Mouse (Mus musculus) small intestine, adult 2 months (tissue): ENCODE results near the gene Ror1. TPM values are rescaled to one million over a fixed set of nuclear protein-coding genes. Genes with fewer than 3 reads are reported as not detected.

Experiments
- H3K27ac ChIP-seq: fragments of 200-500 bp; 2 replicates; pipeline ENCODE4 v1.5.1; 2012; ENCODE audit warnings: low read depth, low read length, control low read depth, inconsistent platforms; ENCODE audit not compliant: insufficient read depth
- H3K27me3 ChIP-seq: fragments of 200-500 bp; 2 replicates; pipeline ENCODE4 v1.6.1; 2012; ENCODE audit warnings: mild to moderate bottlenecking, moderate library complexity, low read length, inconsistent platforms; ENCODE audit not compliant: control insufficient read depth, insufficient read depth
- H3K36me3 ChIP-seq: fragments of 200-500 bp; 2 replicates; pipeline ENCODE4 v1.6.1; 2012; ENCODE audit warnings: mild to moderate bottlenecking, low read length, control low read depth, inconsistent platforms; ENCODE audit not compliant: control insufficient read depth, insufficient read depth
- H3K4me1 ChIP-seq: fragments of 200-500 bp; 2 replicates; pipeline ENCODE4 v1.6.1; 2012; ENCODE audit warnings: low read length, inconsistent platforms, mixed read lengths; ENCODE audit not compliant: control insufficient read depth, insufficient read depth, insufficient read length
- H3K4me3 ChIP-seq: fragments of 200-500 bp; 2 replicates; pipeline ENCODE4 v1.5.1; 2012; ENCODE audit warnings: low read depth, mild to moderate bottlenecking, control low read depth, inconsistent platforms, low read length, moderate library complexity
- CTCF ChIP-seq: fragments of 200-500 bp; IDR thresholded peaks from 2 replicates; pipeline ENCODE4 v1.5.1; 2012; ENCODE audit warnings: low read depth, mild to moderate bottlenecking, control low read depth, inconsistent platforms, low read length, moderate library complexity, mixed read lengths; ENCODE audit not compliant: insufficient replicate concordance, insufficient read length; ENCODE audit errors: extremely low read depth
- POLR2A ChIP-seq: fragments of 200-500 bp; IDR thresholded peaks from 2 replicates; pipeline ENCODE4 v1.6.1; 2012; ENCODE audit warnings: low read depth, mild to moderate bottlenecking, control low read depth, inconsistent platforms, low read length, moderate library complexity
- WGBS: fragments of 180-500 bp; shearing (Covaris S2); methylation state at CpG from one replicate; pipeline ENCODE4 v1.1.7; 2018; 5-methylcytosine and 5-hydroxymethylcytosine counted together
- polyA plus RNA-seq: library from polyadenylated mRNA; depleted of rRNA; stranded (reverse); fragments of >200 nt; gene quantifications from 2 replicates; pipeline ENCODE4 v1.2.3, GENCODE M21; 2012

Ror1 gene
- polyA plus RNA-seq, 1 experiment = 0.43 TPM

DNA sequence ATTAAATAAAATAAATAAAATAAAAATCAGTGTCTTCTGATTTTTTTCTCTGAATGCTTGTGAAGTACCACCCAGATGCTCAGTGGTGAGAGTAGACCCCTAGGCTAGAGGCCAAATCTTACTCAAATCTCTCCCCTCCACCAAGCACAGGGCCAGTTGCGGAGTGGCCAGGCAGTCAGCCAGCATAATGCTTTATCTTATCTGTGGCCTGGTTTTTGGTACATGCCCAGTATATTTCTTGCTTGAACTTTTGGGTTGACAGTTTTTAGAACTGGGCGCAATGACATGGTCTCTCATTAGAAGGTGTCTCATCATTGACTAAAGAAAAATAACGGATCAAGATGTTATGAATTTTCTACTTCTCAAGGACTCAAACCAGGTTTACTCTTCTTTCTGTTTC, 136.3 kb downstream of the Ror1 start:
- no peak overlapping the region for H3K27ac ChIP-seq
- H3K36me3 ChIP-seq = no peaks in the 10 kb centered on the region
- H3K27me3 ChIP-seq = no peaks in the 10 kb centered on the region
- H3K4me1 ChIP-seq = 0 out of 2 replicates have a peak, but pooled peaks cover 2% of the 10 kb centered on the region
- 77% methylated on average over 3 of the region's 3 CpGs for WGBS
- TF ChIP-seq POLR2A (no peak), CTCF (no peak)
- H3K4me3 ChIP-seq = no peak overlapping the region

DNA sequence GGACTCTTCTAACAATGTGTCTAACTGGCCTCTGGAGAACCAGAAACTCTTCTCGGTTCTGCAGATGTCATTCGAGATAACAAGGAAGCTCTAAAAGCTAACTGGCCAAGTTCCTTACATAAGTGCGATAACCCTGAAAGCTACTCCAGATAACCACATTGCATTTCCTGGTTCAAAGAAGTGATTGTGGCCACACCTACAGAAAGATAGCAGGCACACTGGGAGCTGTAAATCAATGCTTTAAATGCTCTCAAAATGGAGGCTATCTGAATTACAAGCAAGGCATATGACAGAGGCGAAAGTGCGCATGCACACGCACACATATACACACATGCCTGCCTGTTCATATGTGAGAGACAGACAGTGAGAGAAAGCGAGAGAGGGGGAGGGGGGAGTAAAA, 136.9 kb downstream of the Ror1 start:
- Histone ChIP-seq H3K4me3 (no peak overlapping the region), H3K36me3 (no peaks in the 10 kb centered on the region), H3K4me1 (0 out of 2 replicates have a peak, but pooled peaks cover 2% of the 10 kb centered on the region), H3K27me3 (no peaks in the 10 kb centered on the region), H3K27ac (no peak overlapping the region)
- TF ChIP-seq POLR2A (no peak), CTCF (no peak)
- 29% methylated on average over 7 of the region's 7 CpGs for WGBS

DNA sequence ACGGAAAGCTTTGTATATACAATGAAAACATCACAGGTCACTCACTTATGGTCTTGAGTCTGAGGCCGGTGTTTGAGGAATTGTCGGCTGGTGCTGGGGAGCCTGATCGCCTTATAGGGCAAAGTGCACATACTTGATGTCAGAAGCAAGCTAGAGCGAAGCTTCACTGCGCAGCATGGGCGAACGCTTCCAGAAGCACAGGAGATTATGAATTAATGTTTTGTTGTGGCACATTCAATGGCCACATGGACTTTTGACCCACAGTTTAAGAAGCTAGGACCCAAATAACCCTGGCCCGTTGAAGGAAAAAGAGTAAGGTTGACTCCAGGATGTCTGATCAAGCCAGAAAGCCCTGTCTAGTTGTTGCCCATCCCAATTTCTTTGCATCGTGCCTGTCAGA, 138.2 kb downstream of the Ror1 start:
- H3K27ac ChIP-seq = no peak overlapping the region
- TF ChIP-seq CTCF (no peak), POLR2A (no peak)
- 0 out of 2 replicates have a peak, but pooled peaks cover 2% of the 10 kb centered on the region for H3K4me1 ChIP-seq
- H3K4me3 ChIP-seq = no peak overlapping the region
- 71% methylated on average over 10 of the region's 10 CpGs for WGBS
- no peaks in the 10 kb centered on the region for H3K36me3 ChIP-seq
- no peaks in the 10 kb centered on the region for H3K27me3 ChIP-seq

DNA sequence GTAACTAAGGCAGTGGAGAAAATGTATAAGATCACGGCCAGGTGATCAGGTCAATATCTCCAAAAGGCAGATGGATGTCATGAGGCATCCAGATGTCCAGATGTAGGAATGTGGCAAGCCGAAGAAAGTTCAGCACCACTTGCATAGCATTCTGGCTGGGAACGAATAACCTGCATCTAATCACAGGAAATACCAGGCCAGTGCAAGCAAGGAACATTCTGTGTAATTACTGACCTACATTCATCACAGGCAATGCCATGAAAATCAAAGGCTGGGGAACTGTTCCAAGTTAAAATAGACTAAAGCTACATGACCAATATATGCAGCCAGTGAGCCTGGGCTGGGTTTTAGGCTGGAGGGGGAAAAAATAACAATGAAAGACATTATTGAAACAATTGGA, 140.7 kb downstream of the Ror1 start:
- Histone ChIP-seq H3K27me3 (no peaks in the 10 kb centered on the region), H3K27ac (no peak overlapping the region), H3K4me3 (no peak overlapping the region), H3K4me1 (peaks cover 2% of the 10 kb centered on the region; the same call in 1 of the 2 replicates), H3K36me3 (no peaks in the 10 kb centered on the region)
- no peak for TF ChIP-seq CTCF
- no peak for TF ChIP-seq POLR2A
- WGBS = 78% methylated on average over 3 of the region's 3 CpGs

DNA sequence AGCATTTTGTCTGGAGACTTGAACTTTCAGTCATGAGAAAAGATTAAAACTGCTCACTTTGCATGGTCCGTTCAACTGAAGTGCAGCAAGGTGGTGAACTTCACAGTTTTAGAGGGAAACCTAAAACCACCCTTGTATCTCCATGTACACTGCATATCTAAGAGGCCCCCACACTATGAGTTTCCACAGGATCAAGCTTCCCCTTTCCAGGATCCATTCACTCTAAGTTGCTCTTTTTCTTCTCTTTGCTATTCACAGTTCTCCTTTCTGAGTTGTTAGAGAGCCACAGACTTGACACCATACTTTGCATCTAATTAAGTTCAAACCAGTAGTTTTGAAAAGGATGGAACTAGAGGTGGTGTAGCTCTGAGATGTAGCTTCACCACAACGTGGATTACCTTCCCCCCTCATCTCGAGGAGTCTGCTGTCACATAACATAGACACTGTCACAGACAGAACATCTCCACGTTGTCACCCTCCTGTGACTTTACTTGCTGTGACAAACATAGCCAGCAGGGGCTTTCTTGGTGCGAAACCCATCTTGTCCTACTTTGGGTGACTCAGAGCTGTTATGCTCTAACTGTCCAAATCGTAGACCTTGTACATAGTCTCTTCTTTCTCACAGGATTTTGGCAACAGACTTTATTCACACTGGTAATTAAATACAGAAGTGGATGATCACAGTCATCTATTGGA, 146.6 kb downstream of the Ror1 start:
- Histone ChIP-seq H3K4me1 (no peaks in the 10 kb centered on the region; the same call in 1 of the 2 replicates), H3K27ac (no peak overlapping the region), H3K36me3 (no peaks in the 10 kb centered on the region), H3K27me3 (no peaks in the 10 kb centered on the region; the same call in 1 of the 2 replicates), H3K4me3 (no peak overlapping the region)
- TF ChIP-seq CTCF (no peak), POLR2A (no peak)
- WGBS = 72% methylated on average over 6 of the region's 6 CpGs

DNA sequence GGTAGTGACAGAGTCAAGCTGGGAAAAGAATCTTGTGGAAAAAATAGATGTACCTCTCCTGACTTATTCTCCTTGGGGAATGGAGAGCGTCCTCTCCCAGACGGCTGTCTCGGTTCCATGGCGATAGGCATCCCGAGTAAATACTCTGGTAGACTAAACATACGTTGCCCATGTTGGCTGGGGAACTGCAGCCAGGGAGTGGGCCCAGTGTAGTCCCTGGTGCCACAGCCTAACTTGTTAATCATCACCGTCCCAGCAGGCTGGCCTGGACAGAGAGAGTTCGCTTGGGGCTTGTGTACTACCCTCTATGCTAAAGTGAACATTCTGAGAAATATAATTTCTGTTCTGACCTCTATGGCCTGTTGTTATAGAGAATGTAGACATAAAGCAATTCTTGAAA, 148.7 kb downstream of the Ror1 start:
- 84% methylated on average over 8 of the region's 8 CpGs for WGBS
- Histone ChIP-seq H3K4me3 (no peak overlapping the region), H3K27me3 (no peaks in the 10 kb centered on the region; the same call in 1 of the 2 replicates), H3K4me1 (no peaks in the 10 kb centered on the region; the same call in 1 of the 2 replicates), H3K36me3 (no peaks in the 10 kb centered on the region), H3K27ac (no peak overlapping the region)
- no peak for TF ChIP-seq CTCF

DNA sequence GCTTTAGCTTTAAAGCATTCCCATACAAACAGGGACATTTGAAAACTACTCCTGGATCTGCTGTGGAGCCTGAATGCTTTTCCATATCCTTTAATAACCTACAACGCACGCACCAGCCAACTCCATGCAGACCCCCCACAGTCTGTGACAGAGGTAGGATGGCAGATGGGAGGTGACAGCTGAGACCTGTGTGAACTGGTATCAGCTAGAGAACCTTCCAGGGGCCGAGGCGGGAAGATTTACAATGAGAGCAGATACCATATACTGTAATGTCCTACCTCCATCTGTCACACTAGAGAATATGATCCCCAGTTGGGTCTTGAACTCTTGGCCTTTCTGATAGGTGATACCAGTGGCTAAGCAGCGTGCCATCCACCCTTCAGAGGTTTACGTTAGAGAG, 149.1 kb downstream of the Ror1 start:
- no peaks in the 10 kb centered on the region for H3K36me3 ChIP-seq
- no peak overlapping the region for H3K4me3 ChIP-seq
- TF ChIP-seq POLR2A (no peak), CTCF (no peak)
- no peaks in the 10 kb centered on the region; the same call in 1 of the 2 replicates for H3K27me3 ChIP-seq
- 87% methylated on average over 6 of the region's 6 CpGs for WGBS
- no peak overlapping the region for H3K27ac ChIP-seq
- no peaks in the 10 kb centered on the region; the same call in 1 of the 2 replicates for H3K4me1 ChIP-seq
